Mouse (Mus musculus) lung, adult 2 months (tissue): ENCODE measurements around the gene Sap30bp.

Experiments used
- CTCF ChIP-seq: fragments of 200-500 bp; IDR thresholded peaks from 2 replicates; pipeline ENCODE4 v1.5.1; 2011; ENCODE audit warnings: mild to moderate bottlenecking, low read length, control low read depth; ENCODE audit not compliant: insufficient read depth
- POLR2A ChIP-seq: fragments of 200-500 bp; IDR thresholded peaks from 2 replicates; pipeline ENCODE4 v1.6.1; 2011; ENCODE audit warnings: low read depth, mild to moderate bottlenecking, control low read depth, low read length, borderline replicate concordance; ENCODE audit errors: extremely low read depth

DNA sequence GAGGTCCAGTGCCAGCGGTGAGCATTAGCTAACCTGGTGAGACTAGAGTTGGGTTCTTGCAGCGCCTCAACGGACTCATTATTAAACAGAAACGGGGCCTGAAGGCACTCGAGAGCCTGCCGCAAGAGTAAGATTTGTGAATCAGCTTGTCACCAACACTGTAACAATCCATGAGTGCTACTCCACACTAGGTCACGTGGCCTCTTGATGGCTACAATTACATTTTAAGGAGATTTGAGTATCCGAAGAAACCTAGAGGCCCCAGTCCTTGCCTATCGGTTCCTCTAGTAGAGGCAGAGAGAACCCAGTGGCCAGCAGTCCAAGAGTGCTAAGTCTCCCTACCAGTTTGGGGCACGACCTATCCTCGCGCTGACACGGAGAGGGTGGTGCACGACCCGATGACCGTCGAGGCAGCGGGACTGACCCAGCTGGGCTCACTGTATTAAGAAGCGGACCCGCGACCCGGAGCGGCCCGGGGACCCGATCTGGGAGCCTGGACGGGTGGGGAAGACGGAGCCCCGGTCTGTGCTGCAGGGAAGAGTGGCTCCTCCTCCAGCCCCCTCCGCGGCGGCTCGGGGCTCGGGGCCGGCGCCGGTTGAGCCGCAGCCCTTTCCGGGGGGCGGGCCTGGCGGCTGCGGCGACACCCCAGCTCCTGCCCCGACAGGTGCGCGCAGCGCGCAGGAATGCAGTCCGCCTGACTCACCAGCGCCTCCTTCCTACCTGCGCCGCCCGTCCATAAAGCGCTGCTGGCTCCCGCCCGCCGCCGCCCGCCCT, 41.4 kb downstream of the Sap30bp start, which contains the start of gene Itgb4:
- no peak for TF ChIP-seq CTCF
- TF ChIP-seq POLR2A, result no peak
